Mouse (Mus musculus): ENCODE measurements at regions not wholly inside any gene's neighbourhood (a gene's known extent, or its start where the extent isn't known, plus 50 kb on each side); places are given as distances from the start of the nearest gene placed in this dataset.

- Histone ChIP-seq H3K36me3 (ENCODE audit: control insufficient read depth, insufficient read depth, low read length) (no peaks in the 10 kb centered on the region), H3K4me2 (replicated peaks; ENCODE audit: low read depth, low read length) (no peak overlapping the region), H3K27me3 (ENCODE audit: control insufficient read depth, insufficient read depth, low read length) (no peaks in the 10 kb centered on the region), H3K27ac (ENCODE audit: low read length) (no peak overlapping the region), H3K9me3 (ENCODE audit: control insufficient read depth, low read depth, low read length) (no peaks in the 10 kb centered on the region), H3K9ac (replicated peaks; ENCODE audit: low read depth, low read length) (no peak overlapping the region), H3K4me3 (ENCODE audit: low read depth, low read length) (no peak overlapping the region), H3K4me1 (ENCODE audit: control insufficient read depth, insufficient read depth, low read length) (no peaks in the 10 kb centered on the region)
- no peak for ATAC-seq (ENCODE audit: insufficient number of reproducible peaks, insufficient read depth, low FRiP score, low read depth)
- WGBS, result 58% methylated on average over 3 of the region's 3 CpGs
Measured at GRCm38 (mm10) chr4:72629416-72629815, 223.0 kb downstream of the Aldoart1 start.

GRCm38 (mm10) chr4:72627219-72627930 lies 225.1 kb downstream of the Aldoart1 start:
- Histone ChIP-seq H3K27ac (ENCODE audit: low read length) (no peak overlapping the region), H3K9me3 (ENCODE audit: control insufficient read depth, low read depth, low read length) (no peaks in the 10 kb centered on the region), H3K4me3 (ENCODE audit: low read depth, low read length) (no peak overlapping the region), H3K9ac (replicated peaks; ENCODE audit: low read depth, low read length) (no peak overlapping the region), H3K4me2 (replicated peaks; ENCODE audit: low read depth, low read length) (no peak overlapping the region), H3K27me3 (ENCODE audit: control insufficient read depth, insufficient read depth, low read length) (no peaks in the 10 kb centered on the region), H3K36me3 (ENCODE audit: control insufficient read depth, insufficient read depth, low read length) (no peaks in the 10 kb centered on the region), H3K4me1 (ENCODE audit: control insufficient read depth, insufficient read depth, low read length) (no peaks in the 10 kb centered on the region)
- ATAC-seq (ENCODE audit: insufficient number of reproducible peaks, insufficient read depth, low FRiP score, low read depth), result no peak
- WGBS, result 57% methylated on average over 5 of the region's 5 CpGs

- H3K27ac ChIP-seq (ENCODE audit: low read length), result no peak overlapping the region
- H3K36me3 ChIP-seq (ENCODE audit: control insufficient read depth, insufficient read depth, low read length), result no peaks in the 10 kb centered on the region
- H3K4me3 ChIP-seq (ENCODE audit: low read depth, low read length), result no peak overlapping the region
- H3K9me3 ChIP-seq (ENCODE audit: control insufficient read depth, low read depth, low read length), result no peaks in the 10 kb centered on the region
- ATAC-seq (ENCODE audit: insufficient number of reproducible peaks, insufficient read depth, low FRiP score, low read depth), result no peak
- 85% methylated on average over 4 of the region's 4 CpGs for whole genome bisulfite sequencing
- H3K4me2 ChIP-seq (replicated peaks; ENCODE audit: low read depth, low read length), result no peak overlapping the region
- no peaks in the 10 kb centered on the region for H3K27me3 ChIP-seq (ENCODE audit: control insufficient read depth, insufficient read depth, low read length)
- H3K4me1 ChIP-seq (ENCODE audit: control insufficient read depth, insufficient read depth, low read length), result no peaks in the 10 kb centered on the region
- no peak overlapping the region for H3K9ac ChIP-seq (replicated peaks; ENCODE audit: low read depth, low read length)
Measured at GRCm38 (mm10) chr4:72605107-72605506, 247.3 kb downstream of the Aldoart1 start.

DNA sequence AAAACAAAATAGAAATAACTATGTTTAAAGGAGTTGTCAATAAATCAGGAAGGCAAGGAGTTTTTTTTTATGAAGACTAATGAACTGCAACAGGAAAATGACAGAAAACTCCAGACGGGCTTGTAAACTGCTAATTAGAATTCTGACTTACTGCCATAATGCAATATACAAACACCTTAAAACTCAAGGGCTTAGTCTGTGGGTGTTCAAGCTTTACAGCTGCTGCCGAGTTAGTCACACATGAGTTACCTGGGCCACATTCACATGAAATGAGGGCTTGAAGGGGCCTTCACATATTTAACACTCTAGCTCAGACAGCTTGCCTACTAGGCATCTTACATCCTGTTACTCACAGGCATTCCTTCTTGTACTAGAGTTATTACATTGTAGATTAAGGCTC lies 256.9 kb downstream of the Aldoart1 start:
- no peak overlapping the region for H3K4me2 ChIP-seq (replicated peaks; ENCODE audit: low read depth, low read length)
- WGBS, result 73% methylated on average over 2 of the region's 2 CpGs
- no peaks in the 10 kb centered on the region for H3K9me3 ChIP-seq (ENCODE audit: control insufficient read depth, low read depth, low read length)
- H3K4me1 ChIP-seq (ENCODE audit: control insufficient read depth, insufficient read depth, low read length), result no peaks in the 10 kb centered on the region
- ATAC-seq (ENCODE audit: insufficient number of reproducible peaks, insufficient read depth, low FRiP score, low read depth), result no peak
- no peaks in the 10 kb centered on the region for H3K27me3 ChIP-seq (ENCODE audit: control insufficient read depth, insufficient read depth, low read length)
- no peak overlapping the region for H3K9ac ChIP-seq (replicated peaks; ENCODE audit: low read depth, low read length)
- no peaks in the 10 kb centered on the region for H3K36me3 ChIP-seq (ENCODE audit: control insufficient read depth, insufficient read depth, low read length)
- H3K4me3 ChIP-seq (ENCODE audit: low read depth, low read length), result no peak overlapping the region
- H3K27ac ChIP-seq (ENCODE audit: low read length), result no peak overlapping the region

DNA sequence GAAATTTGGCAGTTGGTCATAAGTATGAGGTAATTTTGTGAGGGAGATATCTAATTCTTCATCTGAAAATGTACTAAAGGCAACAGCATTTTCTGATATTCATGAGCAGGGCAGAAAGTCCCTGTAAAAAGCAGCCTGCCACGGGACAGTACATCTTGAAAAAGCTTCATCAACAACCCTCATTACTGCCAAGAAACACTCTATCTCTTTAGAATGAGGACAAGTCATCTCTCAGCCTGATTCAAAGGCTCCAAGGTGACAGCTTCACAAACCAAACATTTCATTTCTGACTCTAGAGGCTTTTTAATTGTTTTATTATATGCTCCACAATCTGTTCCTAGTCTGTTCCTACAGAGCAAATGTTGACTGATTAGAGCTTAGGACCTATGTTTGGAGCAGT lies 260.3 kb downstream of the Aldoart1 start:
- Histone ChIP-seq H3K9me3 (ENCODE audit: control insufficient read depth, low read depth, low read length) (no peaks in the 10 kb centered on the region), H3K27me3 (ENCODE audit: control insufficient read depth, insufficient read depth, low read length) (no peaks in the 10 kb centered on the region)
- 41% methylated on average over 1 of the region's 1 CpGs for WGBS

GRCm38 (mm10) chr4:72574946-72575345 lies 277.5 kb downstream of the Aldoart1 start:
- Histone ChIP-seq H3K4me3 (ENCODE audit: low read depth, low read length) (no peak overlapping the region), H3K36me3 (ENCODE audit: control insufficient read depth, insufficient read depth, low read length) (no peaks in the 10 kb centered on the region), H3K4me1 (ENCODE audit: control insufficient read depth, insufficient read depth, low read length) (no peaks in the 10 kb centered on the region), H3K9ac (replicated peaks; ENCODE audit: low read depth, low read length) (no peak overlapping the region), H3K4me2 (replicated peaks; ENCODE audit: low read depth, low read length) (no peak overlapping the region), H3K27me3 (ENCODE audit: control insufficient read depth, insufficient read depth, low read length) (no peaks in the 10 kb centered on the region), H3K27ac (ENCODE audit: low read length) (no peak overlapping the region), H3K9me3 (ENCODE audit: control insufficient read depth, low read depth, low read length) (no peaks in the 10 kb centered on the region)
- 91% methylated on average over 1 of the region's 1 CpGs for WGBS
- ATAC-seq (ENCODE audit: insufficient number of reproducible peaks, insufficient read depth, low FRiP score, low read depth), result no peak

More for the DNA sequence above, 260.3 kb downstream of the Aldoart1 start:
- no peak overlapping the region for H3K4me2 ChIP-seq (replicated peaks; ENCODE audit: low read depth, low read length)
- H3K27ac ChIP-seq (ENCODE audit: low read length), result no peak overlapping the region
- no peak for ATAC-seq (ENCODE audit: insufficient number of reproducible peaks, insufficient read depth, low FRiP score, low read depth)
- no peak overlapping the region for H3K4me3 ChIP-seq (ENCODE audit: low read depth, low read length)
- no peaks in the 10 kb centered on the region for H3K36me3 ChIP-seq (ENCODE audit: control insufficient read depth, insufficient read depth, low read length)
- H3K4me1 ChIP-seq (ENCODE audit: control insufficient read depth, insufficient read depth, low read length), result no peaks in the 10 kb centered on the region
- H3K9ac ChIP-seq (replicated peaks; ENCODE audit: low read depth, low read length), result no peak overlapping the region

DNA sequence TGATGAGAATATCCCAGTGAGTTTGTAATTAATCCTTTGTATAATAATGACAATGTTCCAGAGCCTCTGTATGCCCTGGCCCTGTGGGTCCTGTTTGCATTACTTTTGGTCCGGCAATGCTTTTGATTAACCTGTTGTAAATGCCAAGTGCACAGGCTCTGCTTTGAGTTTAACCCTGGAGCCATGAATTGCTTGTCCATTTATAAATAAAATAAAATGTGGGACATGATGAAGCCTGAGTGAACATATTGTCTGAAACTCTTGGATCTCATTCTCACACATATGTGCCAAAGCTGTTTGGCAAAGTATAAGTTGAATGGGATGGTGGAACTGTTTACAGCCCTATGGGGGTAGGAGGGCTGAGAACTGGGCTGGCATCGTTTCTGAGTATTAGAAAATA lies 280.5 kb downstream of the Aldoart1 start:
- no peaks in the 10 kb centered on the region for H3K4me1 ChIP-seq (ENCODE audit: control insufficient read depth, insufficient read depth, low read length)
- H3K9ac ChIP-seq (replicated peaks; ENCODE audit: low read depth, low read length), result no peak overlapping the region
- H3K4me2 ChIP-seq (replicated peaks; ENCODE audit: low read depth, low read length), result no peak overlapping the region
- no peak overlapping the region for H3K4me3 ChIP-seq (ENCODE audit: low read depth, low read length)
- H3K27me3 ChIP-seq (ENCODE audit: control insufficient read depth, insufficient read depth, low read length), result no peaks in the 10 kb centered on the region
- 68% methylated on average over 2 of the region's 2 CpGs for WGBS
- H3K36me3 ChIP-seq (ENCODE audit: control insufficient read depth, insufficient read depth, low read length), result no peaks in the 10 kb centered on the region
- ATAC-seq (ENCODE audit: insufficient number of reproducible peaks, insufficient read depth, low FRiP score, low read depth), result no peak
- no peaks in the 10 kb centered on the region for H3K9me3 ChIP-seq (ENCODE audit: control insufficient read depth, low read depth, low read length)
- H3K27ac ChIP-seq (ENCODE audit: low read length), result no peak overlapping the region

- no peak overlapping the region for H3K27ac ChIP-seq (ENCODE audit: low read length)
- H3K4me3 ChIP-seq (ENCODE audit: low read depth, low read length), result no peak overlapping the region
- no peaks in the 10 kb centered on the region for H3K4me1 ChIP-seq (ENCODE audit: control insufficient read depth, insufficient read depth, low read length)
- no peak overlapping the region for H3K9ac ChIP-seq (replicated peaks; ENCODE audit: low read depth, low read length)
- H3K9me3 ChIP-seq (ENCODE audit: control insufficient read depth, low read depth, low read length), result no peaks in the 10 kb centered on the region
- no peaks in the 10 kb centered on the region for H3K27me3 ChIP-seq (ENCODE audit: control insufficient read depth, insufficient read depth, low read length)
- H3K36me3 ChIP-seq (ENCODE audit: control insufficient read depth, insufficient read depth, low read length), result no peaks in the 10 kb centered on the region
- no peak overlapping the region for H3K4me2 ChIP-seq (replicated peaks; ENCODE audit: low read depth, low read length)
- ATAC-seq (ENCODE audit: insufficient number of reproducible peaks, insufficient read depth, low FRiP score, low read depth), result no peak
- WGBS, result 87% methylated on average over 3 of the region's 3 CpGs
Measured at GRCm38 (mm10) chr4:72565186-72565585, 287.2 kb downstream of the Aldoart1 start.
